Mouse (Mus musculus) embryonic stem cell, embryonic (primary cell): ENCODE data around the gene Eef1akmt2.

Source experiments
- CTCF ChIA-PET, 4 experiments: fragments of 300-600 bp in 2 of 4; fragments of 350-600 bp in 2 of 4; sonication (Branson Sonifier 250); formaldehyde crosslinking; loops; one replicate each; lab custom pipeline; 2022; ENCODE audit warnings: inconsistent platforms in 2 of 4; lab: Charles Lee
- POLR2A ChIA-PET, 4 experiments: fragments of 300-600 bp in 2 of 4; fragments of 350-600 bp in 2 of 4; sonication (Branson Sonifier 250); formaldehyde crosslinking; loops; one replicate each; lab custom pipeline; 2022; ENCODE audit warnings: antibody characterized with exemption in 4 of 4, inconsistent platforms in 1 of 4; lab: Charles Lee

Gene Eef1akmt2

DNA sequence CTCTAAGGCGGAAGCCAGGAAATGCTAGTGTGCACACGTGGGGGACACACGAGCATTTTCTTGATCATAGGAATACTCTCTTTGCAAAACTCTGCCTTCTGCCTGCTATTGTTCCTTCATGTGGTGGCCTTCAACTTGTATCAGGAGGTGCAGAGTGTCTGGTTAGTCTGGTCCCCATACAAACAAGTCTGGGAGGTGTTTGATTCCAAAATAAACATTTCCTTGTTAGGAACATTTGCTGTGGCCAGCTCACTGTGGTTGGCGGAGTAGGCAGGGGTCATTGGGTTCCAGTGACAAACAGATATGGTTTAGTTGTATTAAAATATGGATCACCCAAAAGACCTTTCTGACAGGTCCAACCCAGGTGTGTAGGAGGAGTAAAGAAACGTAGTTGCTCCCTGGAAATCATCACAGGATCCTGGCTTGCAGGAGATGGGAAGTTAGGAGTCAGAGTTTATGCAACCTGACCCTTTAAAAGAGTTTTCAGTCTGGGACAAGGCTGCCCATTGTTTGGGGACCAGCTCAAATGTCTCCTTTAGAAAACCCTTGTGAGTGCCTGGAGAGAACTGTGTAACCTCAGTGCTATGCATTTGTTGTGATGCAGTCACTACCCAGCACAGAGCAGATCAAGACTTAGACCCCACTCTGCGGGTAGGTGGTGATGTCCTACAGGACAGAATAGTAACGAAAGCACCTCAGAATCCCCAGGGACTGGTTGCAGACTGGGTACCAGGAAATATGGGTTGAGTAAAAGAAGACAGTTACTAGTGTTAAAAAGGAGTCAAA is 34.7 kb upstream of the Eef1akmt2 start:
- ChIA-PET POLR2A (interaction anchor here in 2 of 4 experiments (0.6 to 1.7 kb wide), 3 partner anchors 23 to 61 kb away, joined by 3 to 4 read pairs (median 3); partner anchors contain the start of gene Abraxas2 (in 1 of the 2)), CTCF (interaction anchor here in 3 of 4 experiments (0.6 to 3.8 kb wide), 6 partner anchors 10 to 462 kb away, joined by 3 to 23 read pairs (median 4); no protein-coding TSS in a partner anchor)

GRCm38 (mm10) chr7:132884031-132884430 is 31.6 kb upstream of the Eef1akmt2 start:
- ChIA-PET POLR2A (no interaction called here), CTCF (no interaction called here)

- POLR2A ChIA-PET = interaction anchor here in 3 of 4 experiments (0.5 to 2.1 kb wide), 13 partner anchors 10 to 87 kb away, joined by 3 to 6 read pairs (median 3); partner anchors contain the start of gene Abraxas2 (in 2 of the 3)
- CTCF ChIA-PET = interaction anchor here (0.6 to 3.7 kb wide), 14 partner anchors 8 to 623 kb away, joined by 3 to 15 read pairs (median 4); no protein-coding TSS in a partner anchor
These were observed 29.9 kb upstream of the Eef1akmt2 start for GRCm38 (mm10) chr7:132882343-132882742.

DNA sequence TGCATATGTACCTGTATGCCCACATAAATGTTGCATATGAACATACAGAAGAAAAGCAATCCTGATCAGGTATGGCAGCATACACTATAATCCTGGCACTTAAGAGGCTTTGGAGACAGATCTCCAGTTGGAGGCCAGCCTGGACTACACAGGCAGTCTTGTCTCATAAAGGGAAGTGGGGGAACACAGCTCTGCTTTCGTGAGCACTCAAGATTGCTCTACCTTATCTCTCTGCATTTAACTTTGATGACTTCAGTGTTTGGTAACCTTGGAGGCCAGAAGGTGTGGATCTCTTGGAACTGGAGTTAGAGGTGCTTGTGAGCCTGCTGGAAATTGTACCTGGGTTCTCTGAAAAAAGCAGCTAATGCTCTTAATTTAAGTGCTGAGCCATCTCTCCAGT is 27.8 kb upstream of the Eef1akmt2 start:
- ChIA-PET CTCF (interaction anchor here in 1 of 4 experiments (3.7 kb wide), 1 partner anchor 17 kb away, joined by 15 read pairs; no protein-coding TSS in a partner anchor), POLR2A (interaction anchor here in 2 of 4 experiments (0.6 to 2.1 kb wide), 8 partner anchors 8 to 518 kb away, joined by 3 to 7 read pairs (median 3); partner anchors contain the start of gene Abraxas2 (in 1 of the 2))

DNA sequence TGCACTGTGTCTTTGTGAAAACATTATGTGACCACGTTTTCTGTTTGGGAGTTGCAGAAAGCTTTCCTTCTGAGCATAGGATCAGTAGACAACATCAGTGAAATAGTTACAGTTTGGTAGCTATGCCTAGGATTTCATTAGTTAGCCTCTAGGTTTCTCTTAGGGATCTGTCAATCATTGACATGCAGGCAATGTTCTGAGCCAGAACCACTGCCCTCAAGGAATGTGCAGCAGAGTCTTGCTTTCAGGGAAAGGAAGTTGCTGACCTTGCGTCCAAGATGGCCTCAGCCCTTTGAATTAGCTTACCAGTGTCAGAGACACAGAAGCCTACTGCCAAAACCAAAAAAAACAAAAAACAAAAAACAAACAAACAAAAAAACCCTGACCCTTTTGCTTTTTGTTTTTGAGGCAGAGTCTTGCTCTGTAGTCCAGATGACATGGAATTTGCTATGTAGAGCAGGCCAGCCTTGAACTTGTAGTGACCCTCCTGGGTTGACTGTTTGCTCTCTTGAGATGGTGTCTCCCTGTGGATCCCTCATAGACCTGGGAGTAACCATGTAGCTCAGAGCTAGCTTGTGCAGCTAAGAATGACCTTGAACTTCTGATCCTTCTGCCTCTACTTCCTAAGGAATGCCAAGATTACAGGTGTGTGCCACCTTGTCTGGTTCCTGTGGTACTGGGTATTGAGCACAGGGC is 23.1 kb upstream of the Eef1akmt2 start:
- POLR2A ChIA-PET = interaction anchor here in 2 of 4 experiments (0.6 to 1.4 kb wide), 4 partner anchors 11 to 18 kb away, joined by 3 read pairs; partner anchors contain the start of gene Abraxas2 (in 1 of the 2)

GRCm38 (mm10) chr7:132873043-132873442 is 20.6 kb upstream of the Eef1akmt2 start:
- POLR2A ChIA-PET = interaction anchor here in 1 of 4 experiments (1.7 kb wide), 1 partner anchor 9 kb away, joined by 6 read pairs; no protein-coding TSS in a partner anchor
- CTCF ChIA-PET = no interaction called here

More for the DNA sequence above, 23.1 kb upstream of the Eef1akmt2 start:
- CTCF ChIA-PET = interaction anchor here in 1 of 4 experiments (1.0 kb wide), 1 partner anchor 64 kb away, joined by 3 read pairs; no protein-coding TSS in a partner anchor

DNA sequence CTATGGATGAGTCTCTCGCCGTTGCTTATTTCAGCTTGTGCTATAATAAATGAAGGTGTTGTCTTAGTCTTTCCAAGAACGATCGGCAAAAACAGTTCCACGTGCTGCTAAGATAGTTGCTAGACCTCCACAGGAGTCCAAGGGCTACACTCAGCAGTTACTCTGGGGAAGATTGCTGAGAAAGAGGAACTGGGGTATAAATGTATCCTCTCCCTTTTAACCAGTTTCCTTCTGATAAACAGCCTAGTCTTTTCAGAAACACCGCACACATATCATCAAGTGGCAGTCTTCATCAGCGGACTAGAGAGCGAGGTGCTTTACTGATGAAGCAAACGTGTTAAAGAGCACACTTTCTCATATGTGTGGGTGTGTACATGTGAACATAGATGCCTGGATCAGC is 13.8 kb upstream of the Eef1akmt2 start:
- POLR2A ChIA-PET = interaction anchor here in 2 of 4 experiments (0.6 to 1.6 kb wide), 3 partner anchors 30 to 100 kb away, joined by 3 read pairs; no protein-coding TSS in a partner anchor
- CTCF ChIA-PET = no interaction called here

DNA sequence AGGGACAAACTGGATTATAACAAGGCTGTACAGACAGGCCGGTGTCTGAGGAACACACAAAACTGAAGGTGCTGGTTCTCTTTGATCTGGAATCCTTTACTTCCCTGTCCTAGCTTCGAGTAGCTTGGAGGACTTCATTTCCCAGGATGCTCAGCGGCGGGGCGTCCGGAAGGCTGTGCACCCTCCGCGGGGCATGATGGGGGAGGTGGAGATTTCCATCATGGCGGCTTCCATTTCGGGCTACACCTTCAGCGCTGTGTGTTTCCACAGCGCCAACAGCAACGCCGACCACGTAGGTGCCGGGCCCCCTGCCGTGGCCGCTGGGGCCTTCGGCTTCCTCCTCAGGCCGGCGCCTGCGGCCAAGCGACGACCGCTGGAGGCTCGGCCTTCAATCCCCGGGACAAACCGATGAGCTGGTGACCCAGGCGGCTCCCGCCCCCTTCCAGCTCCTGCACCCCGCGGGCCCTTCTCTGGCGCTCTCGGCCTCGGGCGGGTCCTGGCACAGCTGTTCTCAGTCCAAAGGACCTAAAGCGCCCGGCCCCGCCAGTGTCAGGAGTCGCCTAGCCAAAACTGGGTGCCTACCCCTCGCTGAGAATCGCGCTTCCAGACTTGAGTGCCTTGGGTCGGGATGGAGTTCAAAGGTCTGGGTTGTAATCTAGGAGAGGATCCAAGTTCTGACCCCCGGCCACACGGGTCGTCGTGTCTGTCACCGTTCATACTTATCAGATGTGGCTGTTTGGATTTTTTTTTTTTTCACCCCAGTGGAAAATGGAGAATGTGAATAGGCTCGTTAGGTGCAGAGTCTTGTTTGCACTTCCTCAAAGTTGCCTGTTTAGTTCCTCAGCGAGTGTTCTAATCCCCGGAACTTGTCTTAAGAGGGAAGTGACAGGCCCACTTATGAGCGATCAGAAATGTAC is 6.8 kb upstream of the Eef1akmt2 start, which contains the start of gene Abraxas2:
TSS of gene Abraxas2 (plus strand) at position 184 of the 917 bp plus-strand sequence.
- ChIA-PET CTCF (interaction anchor here (0.5 to 2.0 kb wide), 19 partner anchors 38 to 284 kb away, joined by 3 to 14 read pairs (median 4); partner anchors contain the start of gene Oat (in 1 of the 4)), POLR2A (interaction anchor here in 3 of 4 experiments (0.5 to 2.7 kb wide), 44 partner anchors 9 to 1299 kb away, joined by 3 to 19 read pairs (median 4); partner anchors contain the start of genes Edrf1 (in 2 of the 3), Bub3 (in 1 of the 3), Fam53b (in 1 of the 3) and Oat (in 1 of the 3))

GRCm38 (mm10) chr7:132858043-132858608 is 5.7 kb upstream of the Eef1akmt2 start:
- CTCF ChIA-PET = interaction anchor here in 3 of 4 experiments (0.7 to 2.0 kb wide), 14 partner anchors 35 to 202 kb away, joined by 3 to 14 read pairs (median 6); no protein-coding TSS in a partner anchor
- POLR2A ChIA-PET = interaction anchor here in 3 of 4 experiments (0.7 to 2.7 kb wide), 29 partner anchors 10 to 282 kb away, joined by 3 to 19 read pairs (median 5); partner anchors contain the start of genes Fam53b (in 1 of the 3) and Oat (in 1 of the 3)

- POLR2A ChIA-PET = interaction anchor here in 1 of 4 experiments (2.6 kb wide), 1 partner anchor 8 kb away, joined by 7 read pairs; no protein-coding TSS in a partner anchor
These were observed 3.6 kb upstream of the Eef1akmt2 start for GRCm38 (mm10) chr7:132856083-132856482.

DNA sequence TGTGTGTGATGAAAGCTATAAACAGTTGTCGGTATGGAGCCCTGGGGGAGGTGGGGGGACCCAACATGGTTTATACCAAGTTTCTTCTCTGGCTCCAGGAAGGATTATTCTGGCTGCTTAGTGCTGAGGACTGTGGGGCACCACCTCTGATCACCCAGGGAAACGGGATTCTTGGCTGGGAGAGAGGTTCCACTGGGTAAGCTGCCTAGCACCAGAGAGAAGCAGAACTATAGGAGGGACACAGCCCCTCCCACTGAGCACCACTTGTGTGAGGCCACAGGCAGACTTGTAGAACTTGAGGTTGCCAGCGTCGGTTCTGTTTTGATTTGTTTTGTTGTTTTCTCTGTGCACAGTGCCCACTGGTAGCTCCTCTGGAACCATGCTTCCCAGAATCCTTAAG is 1.5 kb upstream of the Eef1akmt2 start:
- ChIA-PET CTCF (interaction anchor here in 2 of 4 experiments (0.9 to 2.7 kb wide), 3 partner anchors 37 to 197 kb away, joined by 3 to 15 read pairs (median 3); no protein-coding TSS in a partner anchor), POLR2A (interaction anchor here in 3 of 4 experiments (0.8 to 2.8 kb wide), 16 partner anchors 7 to 327 kb away, joined by 3 to 11 read pairs (median 4); no protein-coding TSS in a partner anchor)

More at GRCm38 (mm10) chr7:132856083-132856482, 3.6 kb upstream of the Eef1akmt2 start:
- CTCF ChIA-PET = no interaction called here

GRCm38 (mm10) chr7:132853361-132853760 is 888 bp upstream of the Eef1akmt2 start:
- CTCF ChIA-PET = interaction anchor here in 2 of 4 experiments (0.6 to 2.7 kb wide), 4 partner anchors 42 to 118 kb away, joined by 3 to 15 read pairs (median 5); no protein-coding TSS in a partner anchor
- POLR2A ChIA-PET = interaction anchor here in 3 of 4 experiments (0.8 to 2.8 kb wide), 17 partner anchors 8 to 195 kb away, joined by 3 to 11 read pairs (median 4); partner anchors contain the start of gene Zranb1 (in 1 of the 3)

GRCm38 (mm10) chr7:132843152-132843551 is 9.3 kb downstream of the Eef1akmt2 start:
- POLR2A ChIA-PET = interaction anchor here in 2 of 4 experiments (0.6 to 1.4 kb wide), 6 partner anchors 9 to 133 kb away, joined by 3 to 5 read pairs (median 4); partner anchors contain the start of gene Eef1akmt2 (in 2 of the 2)

DNA sequence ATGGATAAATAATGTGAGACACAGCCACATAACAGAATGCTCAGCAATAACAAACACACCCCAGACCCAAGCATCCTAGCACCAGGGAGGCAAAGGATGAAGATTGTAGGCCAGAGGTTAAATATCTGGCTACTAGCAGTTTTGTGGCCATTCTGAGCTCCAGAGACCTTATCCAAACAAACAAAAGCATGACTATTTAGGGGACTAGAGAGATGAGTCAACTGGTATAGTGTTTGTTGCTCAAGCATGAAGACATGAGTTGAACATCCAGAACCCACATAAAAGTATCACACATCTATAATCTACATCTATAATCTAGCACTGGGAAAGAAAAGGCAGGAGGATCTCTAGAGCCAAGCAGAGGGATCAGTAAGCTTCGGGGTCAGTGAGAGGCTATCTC is 10.0 kb downstream of the Eef1akmt2 start:
- POLR2A ChIA-PET = interaction anchor here in 2 of 4 experiments (0.5 to 1.4 kb wide), 5 partner anchors 10 to 56 kb away, joined by 3 to 5 read pairs (median 4); partner anchors contain the start of genes Abraxas2 (in 1 of the 2) and Eef1akmt2 (in 1 of the 2)
- CTCF ChIA-PET = no interaction called here

More at GRCm38 (mm10) chr7:132843152-132843551, 9.3 kb downstream of the Eef1akmt2 start:
- CTCF ChIA-PET = no interaction called here

GRCm38 (mm10) chr7:132841287-132841686 is 11.2 kb downstream of the Eef1akmt2 start:
- ChIA-PET CTCF (no interaction called here), POLR2A (no interaction called here)

- ChIA-PET POLR2A (interaction anchor here in 1 of 4 experiments (0.9 kb wide), 1 partner anchor 23 kb away, joined by 5 read pairs; no protein-coding TSS in a partner anchor), CTCF (interaction anchor here in 1 of 4 experiments (1.6 kb wide), 1 partner anchor 20 kb away, joined by 3 read pairs; no protein-coding TSS in a partner anchor)
These were observed 21.5 kb downstream of the Eef1akmt2 start for GRCm38 (mm10) chr7:132830955-132831354.
